Mouse (Mus musculus): ENCODE results near the gene Cx3cr1.

The Cx3cr1 gene

DNA sequence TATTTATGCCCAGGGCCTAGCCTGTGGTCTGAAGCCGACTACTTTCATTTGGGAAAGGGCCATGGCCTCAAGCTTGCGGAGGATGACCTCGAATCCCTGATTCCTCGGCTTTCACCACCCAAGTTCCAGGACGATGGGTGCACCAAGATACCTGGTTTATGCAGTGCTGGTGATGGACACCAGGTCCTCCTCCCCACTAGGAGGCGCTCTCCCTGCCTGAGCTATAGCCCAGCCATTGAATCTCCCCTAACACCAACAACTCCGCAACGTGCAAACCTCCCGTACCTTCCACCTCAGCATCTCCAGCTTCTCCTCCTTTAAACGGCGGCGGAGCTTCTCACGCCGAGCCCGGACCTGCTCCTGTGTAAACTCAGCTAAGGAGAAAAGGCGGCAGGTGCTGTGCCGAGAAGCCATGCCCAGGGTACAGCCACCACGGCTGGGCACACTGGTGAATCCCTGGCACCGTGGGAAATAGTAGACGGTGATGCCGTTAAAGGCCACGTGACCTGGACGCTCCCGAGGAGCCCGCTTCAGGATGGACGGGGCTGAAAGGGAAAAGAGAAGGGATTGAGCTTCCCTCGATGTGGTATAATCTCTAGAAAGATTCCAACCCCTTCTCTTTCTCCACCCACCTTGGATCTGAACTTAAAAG, 95.7 kb downstream of the Cx3cr1 start:
- no peak for DNase-seq (ENCODE audit: low spot score)

DNA sequence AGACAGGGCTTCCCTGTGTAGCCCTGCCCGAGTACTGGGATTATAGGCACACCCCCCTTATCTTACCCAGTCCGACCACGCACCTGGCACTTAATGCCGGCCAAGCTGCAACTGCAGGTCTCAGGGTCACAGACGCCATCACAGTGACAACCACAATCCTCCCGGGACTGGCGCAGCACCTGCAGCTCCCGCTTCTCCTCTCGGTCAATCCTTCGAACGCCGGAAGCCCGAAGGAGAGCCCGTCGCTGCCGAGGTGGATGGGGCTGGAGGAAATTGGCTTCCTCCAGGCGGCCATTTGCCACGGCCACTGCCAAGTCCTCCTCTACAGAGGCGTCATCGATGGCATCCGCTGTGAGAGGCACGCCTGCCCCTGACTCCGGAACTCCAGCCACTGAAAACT, 96.4 kb downstream of the Cx3cr1 start:
- no peak for DNase-seq (ENCODE audit: low spot score)

DNA sequence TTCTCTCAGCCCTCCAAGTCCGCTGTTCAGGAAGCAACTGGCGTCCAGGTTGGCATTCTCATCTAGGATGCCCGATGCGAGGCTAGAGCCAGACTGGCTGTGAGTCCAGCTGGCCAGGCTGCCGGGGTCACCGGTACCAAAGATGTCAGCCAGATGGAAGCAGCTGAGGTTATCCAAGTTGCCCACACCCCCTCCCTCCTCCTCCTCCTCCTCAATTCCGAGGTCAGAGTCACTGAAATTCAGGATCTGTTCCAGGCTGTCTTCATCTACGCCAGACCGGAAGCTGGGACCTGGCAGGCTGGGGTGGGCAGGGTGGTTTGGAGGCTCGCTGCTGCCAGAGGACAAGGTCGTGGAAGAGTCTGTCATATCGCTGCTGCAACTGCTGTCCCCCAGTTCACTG, 97.1 kb downstream of the Cx3cr1 start:
- DNase-seq (ENCODE audit: low spot score) = no peak

GRCm38 (mm10) chr9:119972166-119972565, 97.5 kb downstream of the Cx3cr1 start:
- no peak for DNase-seq (ENCODE audit: low spot score)

GRCm38 (mm10) chr9:119970763-119971656, 98.7 kb downstream of the Cx3cr1 start:
- DNase-seq (ENCODE audit: low spot score) = no peak

DNA sequence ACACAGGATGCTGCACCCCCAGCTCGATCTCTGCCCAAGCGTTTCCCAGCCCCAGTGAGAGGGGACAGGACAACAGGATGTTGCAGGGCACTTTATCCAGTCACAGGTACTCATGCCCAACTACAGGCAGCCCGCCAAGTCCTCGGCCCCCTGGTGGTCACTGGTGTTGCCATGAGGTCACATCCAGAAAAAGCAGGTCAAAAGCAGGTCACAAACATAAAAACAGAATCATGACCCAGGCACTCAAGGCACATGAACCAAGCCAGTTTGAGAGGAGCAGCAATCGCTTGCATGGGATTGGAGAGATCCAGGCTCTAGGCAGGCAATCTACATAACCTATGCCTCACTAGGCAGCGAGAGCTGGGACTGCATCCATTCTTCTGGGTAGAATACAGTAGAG, 99.5 kb downstream of the Cx3cr1 start:
- DNase-seq (ENCODE audit: low spot score) = no peak

GRCm38 (mm10) chr9:119969811-119970210, 99.9 kb downstream of the Cx3cr1 start:
- DNase-seq (ENCODE audit: low spot score) = no peak

- DNase-seq (ENCODE audit: low spot score) = no peak
Observed at GRCm38 (mm10) chr9:119966221-119966910, 103.3 kb downstream of the Cx3cr1 start.

GRCm38 (mm10) chr9:119965186-119965585, 104.5 kb downstream of the Cx3cr1 start:
- no peak for DNase-seq (ENCODE audit: low spot score)

- DNase-seq (ENCODE audit: low spot score) = no peak
Observed at GRCm38 (mm10) chr9:119964206-119964605, 105.5 kb downstream of the Cx3cr1 start.

- DNase-seq (ENCODE audit: low spot score) = no peak
Observed at GRCm38 (mm10) chr9:119962987-119963667, 106.6 kb downstream of the Cx3cr1 start.

- no peak for DNase-seq (ENCODE audit: low spot score)
Observed at GRCm38 (mm10) chr9:119962216-119962615, 107.5 kb downstream of the Cx3cr1 start.

GRCm38 (mm10) chr9:119958835-119959234, 110.8 kb downstream of the Cx3cr1 start:
- no peak for DNase-seq (ENCODE audit: low spot score)

GRCm38 (mm10) chr9:119951388-119951787, 118.3 kb downstream of the Cx3cr1 start:
- DNase-seq (ENCODE audit: low spot score) = no peak

DNA sequence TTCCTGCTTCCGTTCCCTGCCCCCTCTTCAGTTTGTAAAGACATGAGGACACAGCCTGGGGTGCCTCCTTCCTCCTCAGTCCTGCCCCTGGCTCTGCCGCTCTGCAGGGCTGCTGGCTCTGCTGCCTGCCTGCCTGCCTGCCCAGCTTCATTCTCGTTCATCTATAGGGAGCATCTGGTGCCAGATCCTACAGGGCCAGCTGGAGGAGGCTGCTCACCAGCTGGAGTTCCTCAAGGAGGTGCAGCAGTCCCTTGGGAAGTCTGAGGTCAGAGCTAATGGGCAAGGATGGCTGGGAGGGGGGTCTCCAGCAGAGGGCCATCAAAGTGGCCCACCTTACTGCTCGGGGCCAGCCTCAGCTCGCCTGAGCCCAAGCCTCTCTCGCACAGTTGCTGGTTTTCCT, 119.2 kb downstream of the Cx3cr1 start:
- DNase-seq (ENCODE audit: low spot score) = no peak

- DNase-seq (ENCODE audit: low spot score) = no peak
Observed at GRCm38 (mm10) chr9:119948804-119949203, 120.9 kb downstream of the Cx3cr1 start.

- DNase-seq (ENCODE audit: low spot score) = no peak
Observed at GRCm38 (mm10) chr9:119945173-119945900, 124.3 kb downstream of the Cx3cr1 start.

DNA sequence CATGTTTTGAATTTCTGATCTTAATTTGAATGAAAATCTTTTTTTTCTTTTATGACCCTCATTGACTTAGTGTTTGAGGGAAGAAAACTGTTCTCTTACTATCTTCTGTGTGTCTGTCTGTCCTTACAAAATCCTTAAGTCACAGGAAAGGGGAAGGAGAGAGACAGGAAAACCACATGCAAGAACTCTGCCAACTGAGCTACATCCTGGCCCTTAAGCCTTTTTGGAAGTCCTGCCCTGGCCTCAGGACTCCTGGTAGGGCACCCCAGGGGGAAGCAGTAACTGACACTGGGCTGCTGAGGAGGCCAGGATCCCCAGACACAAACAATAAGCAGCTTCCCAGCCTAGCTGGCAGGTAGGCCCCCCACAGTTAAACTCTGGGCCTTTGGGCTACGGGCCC, 126.4 kb downstream of the Cx3cr1 start:
- DNase-seq (ENCODE audit: low spot score) = no peak

DNA sequence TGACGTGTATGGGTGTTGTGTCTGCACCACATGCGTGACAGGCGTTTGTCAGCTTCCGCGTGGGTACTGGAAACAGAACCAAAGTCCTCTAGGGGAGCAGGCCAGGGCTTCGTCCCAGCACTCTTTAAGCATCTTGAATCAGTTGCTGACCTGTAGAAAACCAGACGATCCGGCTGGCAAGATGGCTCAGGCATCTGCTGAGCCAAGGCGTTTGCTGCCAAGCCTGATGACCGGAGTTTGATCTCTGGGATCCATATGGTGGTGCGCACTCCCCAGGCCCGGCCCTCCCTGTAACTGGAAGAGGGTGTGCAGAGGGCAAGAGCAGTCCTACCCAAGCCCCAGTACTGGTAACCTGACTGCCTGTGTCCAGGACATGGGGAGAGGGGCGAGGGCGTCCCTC, 127.8 kb downstream of the Cx3cr1 start:
- DNase-seq (ENCODE audit: low spot score) = no peak

GRCm38 (mm10) chr9:119941407-119941806, 128.3 kb downstream of the Cx3cr1 start:
- DNase-seq (ENCODE audit: low spot score) = no peak

DNA sequence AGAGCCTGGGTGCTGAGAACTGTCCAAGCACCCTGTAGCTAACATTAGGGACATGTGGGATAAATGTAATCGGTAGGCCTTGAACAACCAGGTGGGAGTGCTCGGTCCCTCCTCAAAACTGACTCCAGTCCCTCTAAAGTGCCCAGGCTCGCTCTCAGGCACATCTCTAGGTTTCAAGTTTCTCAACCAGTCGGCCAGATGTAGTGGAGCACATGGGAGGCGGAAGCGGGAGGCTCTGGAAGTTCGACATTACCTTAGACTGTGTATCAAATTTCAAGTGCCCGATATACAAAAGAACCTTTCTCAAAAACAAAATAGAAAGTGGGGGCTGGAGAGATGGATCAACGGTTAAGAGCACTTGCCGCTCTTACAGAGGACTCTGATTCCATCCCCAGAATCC, 130.0 kb downstream of the Cx3cr1 start:
- DNase-seq (ENCODE audit: low spot score) = no peak

GRCm38 (mm10) chr9:119938496-119938895, 131.2 kb downstream of the Cx3cr1 start:
- no peak for DNase-seq (ENCODE audit: low spot score)
